Mouse (Mus musculus) cerebellum, adult 8-10 months (tissue): ENCODE measurements around the gene Olfr70.

Experiments used
- DNase-seq: peaks from one replicate; pipeline ENCODE4 v3.0.0; 2022

The Olfr70 gene

GRCm38 (mm10) chr4:43709869-43710268 is 9.3 kb upstream of the Olfr70 start, which contains the start of gene Olfr71:
Olfr71 (minus strand) TSS chr4:43710255.
- DNase-seq = no peak

GRCm38 (mm10) chr4:43705991-43706390 is 5.4 kb upstream of the Olfr70 start:
- DNase-seq = no peak

- DNase-seq = no peak
Observed at GRCm38 (mm10) chr4:43703851-43704250, 3.2 kb upstream of the Olfr70 start.

GRCm38 (mm10) chr4:43703439-43703838 is 2.8 kb upstream of the Olfr70 start:
- no peak for DNase-seq

GRCm38 (mm10) chr4:43696561-43696960 is 4.0 kb downstream of the Olfr70 start:
- peak; percentile 27 for DNase-seq

GRCm38 (mm10) chr4:43695249-43695671 is 5.3 kb downstream of the Olfr70 start:
- DNase-seq = no peak

- DNase-seq = no peak
Observed at GRCm38 (mm10) chr4:43694439-43695248, 6.0 kb downstream of the Olfr70 start.

- DNase-seq = no peak
Observed at GRCm38 (mm10) chr4:43693806-43694241, 6.8 kb downstream of the Olfr70 start.

GRCm38 (mm10) chr4:43691026-43691425 is 9.6 kb downstream of the Olfr70 start:
- no peak for DNase-seq

GRCm38 (mm10) chr4:43690021-43690420 is 10.6 kb downstream of the Olfr70 start:
- no peak for DNase-seq

GRCm38 (mm10) chr4:43679416-43680043 is 21.1 kb downstream of the Olfr70 start:
- no peak for DNase-seq

- DNase-seq = no peak
Observed at GRCm38 (mm10) chr4:43678541-43678940, 22.1 kb downstream of the Olfr70 start.

GRCm38 (mm10) chr4:43675608-43676007 is 25.0 kb downstream of the Olfr70 start:
- no peak for DNase-seq

- no peak for DNase-seq
Observed at GRCm38 (mm10) chr4:43674974-43675373, 25.6 kb downstream of the Olfr70 start.

- DNase-seq = no peak
Observed at GRCm38 (mm10) chr4:43673703-43674102, 26.9 kb downstream of the Olfr70 start.

GRCm38 (mm10) chr4:43672070-43672469 is 28.5 kb downstream of the Olfr70 start:
- DNase-seq = peak; percentile 91

- peak; percentile 74 for DNase-seq
Observed at GRCm38 (mm10) chr4:43669428-43669794, 31.2 kb downstream of the Olfr70 start.

- peak; percentile 91 for DNase-seq
Observed at GRCm38 (mm10) chr4:43668782-43669427, 31.7 kb downstream of the Olfr70 start, which contains the start of the genes Tmem8b and Fam221b. Tmem8b (plus strand) TSS chr4:43668971. Fam221b (minus strand) TSS chr4:43669145.

- no peak for DNase-seq
Observed at GRCm38 (mm10) chr4:43666412-43666811, 34.2 kb downstream of the Olfr70 start.

- no peak for DNase-seq
Observed at GRCm38 (mm10) chr4:43657146-43657545, 43.5 kb downstream of the Olfr70 start.

- DNase-seq = peak; percentile 97
Observed at GRCm38 (mm10) chr4:43656339-43657109, 44.1 kb downstream of the Olfr70 start, which contains the start of gene Hint2. Hint2 (minus strand) TSS chr4:43656466.

GRCm38 (mm10) chr4:43655656-43656338 is 44.8 kb downstream of the Olfr70 start:
- DNase-seq = no peak
